Mouse (Mus musculus): ENCODE data around the gene Dnajc9. TPM values are rescaled to one million over a fixed set of nuclear protein-coding genes. Genes with fewer than 3 reads are reported as not detected.

Gene Dnajc9
- polyA plus RNA-seq, 1 experiment: 121 TPM

- H3K9ac ChIP-seq (ENCODE audit: low read depth, poor library complexity, severe bottlenecking): peak overlapping the region; percentile 85
- H3K36me3 ChIP-seq (ENCODE audit: control insufficient read depth, insufficient read depth, low read length, poor library complexity, severe bottlenecking): peaks cover 14% of the 10 kb centered on the region
- no peaks in the 10 kb centered on the region for H3K4me1 ChIP-seq (ENCODE audit: control insufficient read depth, insufficient read depth, low read length)
- no peak overlapping the region; the same call in 1 of the 2 replicates for H3K27ac ChIP-seq (ENCODE audit: insufficient read depth, low read length)
- H3K9me3 ChIP-seq (replicated peaks; ENCODE audit: control insufficient read depth, insufficient read depth, low read length, poor library complexity, severe bottlenecking): peaks cover 12% of the 10 kb centered on the region
- TF ChIP-seq CTCF (IDR thresholded peaks at IDR 0.05; ENCODE audit: low read depth, low read length) (no peak), POLR2A (IDR thresholded peaks at IDR 0.05; ENCODE audit: insufficient read depth, low read length) (no peak)
- H3K4me3 ChIP-seq (ENCODE audit: low read depth, low read length): peak overlapping the region; percentile 86
- H3K27me3 ChIP-seq (ENCODE audit: control insufficient read depth, insufficient read depth, low read length, poor library complexity, severe bottlenecking): no peaks in the 10 kb centered on the region
Measured at GRCm38 (mm10) chr14:20347441-20347990, 41.2 kb downstream of the Dnajc9 start.

DNA sequence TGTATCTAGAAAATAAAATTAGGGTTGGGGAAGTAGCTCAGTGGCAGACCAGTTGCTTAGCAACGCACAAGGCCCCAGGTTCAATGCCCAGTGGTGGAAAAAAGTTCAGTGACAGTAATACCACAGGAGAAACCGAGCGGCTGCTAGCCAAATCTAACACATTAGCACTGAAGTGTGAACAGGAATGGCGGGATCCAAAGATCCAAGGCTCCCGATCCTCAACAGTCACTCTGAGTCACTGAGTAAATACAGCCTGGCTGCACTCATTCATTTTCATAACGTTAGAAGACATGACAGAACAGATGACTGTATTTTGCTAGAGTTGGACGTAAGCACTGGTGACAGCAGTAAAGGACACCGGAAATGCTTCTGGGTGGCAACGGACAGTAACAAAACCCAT, 42.8 kb downstream of the Dnajc9 start:
- Histone ChIP-seq H3K4me1 (ENCODE audit: control insufficient read depth, insufficient read depth, low read length) (no peaks in the 10 kb centered on the region), H3K9ac (ENCODE audit: low read depth, poor library complexity, severe bottlenecking) (no peak overlapping the region), H3K9me3 (replicated peaks; ENCODE audit: control insufficient read depth, insufficient read depth, low read length, poor library complexity, severe bottlenecking) (peaks cover 12% of the 10 kb centered on the region), H3K27me3 (ENCODE audit: control insufficient read depth, insufficient read depth, low read length, poor library complexity, severe bottlenecking) (no peaks in the 10 kb centered on the region), H3K27ac (ENCODE audit: insufficient read depth, low read length) (no peak overlapping the region), H3K36me3 (ENCODE audit: control insufficient read depth, insufficient read depth, low read length, poor library complexity, severe bottlenecking) (peaks cover 15% of the 10 kb centered on the region), H3K4me3 (ENCODE audit: low read depth, low read length) (no peak overlapping the region)
- TF ChIP-seq POLR2A (IDR thresholded peaks at IDR 0.05; ENCODE audit: insufficient read depth, low read length): no peak

DNA sequence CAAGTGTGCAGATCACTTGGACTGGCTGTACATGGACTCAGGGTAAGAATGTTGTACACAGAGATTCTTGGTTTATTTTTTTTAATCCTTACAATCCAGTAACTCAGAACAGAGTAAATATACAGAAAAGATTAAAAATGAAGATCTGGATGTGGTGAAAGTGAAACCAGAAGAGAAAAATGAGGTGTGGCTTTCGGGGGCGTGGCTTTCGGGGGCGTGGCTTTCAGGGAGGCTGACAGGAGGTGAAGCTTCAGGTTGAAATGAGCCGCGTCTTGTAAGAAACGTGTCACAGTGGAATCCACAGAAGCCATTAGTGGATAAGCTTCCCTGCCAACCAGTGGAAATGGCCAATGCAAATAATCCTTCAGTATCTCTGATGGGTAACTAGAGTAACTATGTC, 47.8 kb downstream of the Dnajc9 start:
- H3K27me3 ChIP-seq (ENCODE audit: control insufficient read depth, insufficient read depth, low read length, poor library complexity, severe bottlenecking): no peaks in the 10 kb centered on the region
- no peak overlapping the region for H3K9ac ChIP-seq (ENCODE audit: low read depth, poor library complexity, severe bottlenecking)
- H3K27ac ChIP-seq (ENCODE audit: insufficient read depth, low read length): no peak overlapping the region
- H3K4me1 ChIP-seq (ENCODE audit: control insufficient read depth, insufficient read depth, low read length): no peaks in the 10 kb centered on the region
- no peak overlapping the region for H3K4me3 ChIP-seq (ENCODE audit: low read depth, low read length)
- peaks cover 28% of the 10 kb centered on the region for H3K36me3 ChIP-seq (ENCODE audit: control insufficient read depth, insufficient read depth, low read length, poor library complexity, severe bottlenecking)
- H3K9me3 ChIP-seq (replicated peaks; ENCODE audit: control insufficient read depth, insufficient read depth, low read length, poor library complexity, severe bottlenecking): peaks cover 16% of the 10 kb centered on the region
- TF ChIP-seq CTCF (IDR thresholded peaks at IDR 0.05; ENCODE audit: low read depth, low read length) (no peak), EP300 (IDR thresholded peaks at IDR 0.05; ENCODE audit: insufficient read depth, low read depth, low read length) (no peak), POLR2A (IDR thresholded peaks at IDR 0.05; ENCODE audit: insufficient read depth, low read length) (no peak)

DNA sequence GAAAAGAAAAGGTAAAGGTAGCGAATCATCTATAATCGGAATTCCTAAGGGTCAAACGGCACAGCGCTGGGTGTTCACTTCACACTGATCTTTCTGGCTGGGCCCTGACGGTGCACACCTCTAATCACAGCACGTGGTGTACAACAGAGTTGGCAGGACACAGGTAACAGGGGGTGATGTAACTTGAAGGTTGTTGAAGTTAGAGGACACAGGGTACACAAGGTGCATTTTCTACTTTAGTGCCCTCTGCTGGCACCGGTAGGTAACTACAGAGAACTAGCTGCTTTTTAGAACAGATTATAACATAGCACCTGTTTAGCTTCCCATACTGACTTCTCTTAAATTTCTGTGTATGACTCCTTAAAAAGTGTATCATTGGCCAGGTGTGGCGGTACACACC, 48.6 kb downstream of the Dnajc9 start:
- H3K27ac ChIP-seq (ENCODE audit: insufficient read depth, low read length): no peak overlapping the region
- no peaks in the 10 kb centered on the region for H3K27me3 ChIP-seq (ENCODE audit: control insufficient read depth, insufficient read depth, low read length, poor library complexity, severe bottlenecking)
- H3K36me3 ChIP-seq (ENCODE audit: control insufficient read depth, insufficient read depth, low read length, poor library complexity, severe bottlenecking): peaks cover 28% of the 10 kb centered on the region
- peaks cover 16% of the 10 kb centered on the region for H3K9me3 ChIP-seq (replicated peaks; ENCODE audit: control insufficient read depth, insufficient read depth, low read length, poor library complexity, severe bottlenecking)
- no peak for TF ChIP-seq POLR2A (IDR thresholded peaks at IDR 0.05; ENCODE audit: insufficient read depth, low read length)
- TF ChIP-seq EP300 (IDR thresholded peaks at IDR 0.05; ENCODE audit: insufficient read depth, low read depth, low read length): no peak
- TF ChIP-seq CTCF (IDR thresholded peaks at IDR 0.05; ENCODE audit: low read depth, low read length): peak; percentile 19
- H3K9ac ChIP-seq (ENCODE audit: low read depth, poor library complexity, severe bottlenecking): no peak overlapping the region
- H3K4me1 ChIP-seq (ENCODE audit: control insufficient read depth, insufficient read depth, low read length): no peaks in the 10 kb centered on the region
- no peak overlapping the region for H3K4me3 ChIP-seq (ENCODE audit: low read depth, low read length)

GRCm38 (mm10) chr14:20339415-20339814, 49.3 kb downstream of the Dnajc9 start:
- Histone ChIP-seq H3K27ac (ENCODE audit: insufficient read depth, low read length) (no peak overlapping the region), H3K9ac (ENCODE audit: low read depth, poor library complexity, severe bottlenecking) (no peak overlapping the region), H3K27me3 (ENCODE audit: control insufficient read depth, insufficient read depth, low read length, poor library complexity, severe bottlenecking) (no peaks in the 10 kb centered on the region), H3K4me3 (ENCODE audit: low read depth, low read length) (no peak overlapping the region), H3K36me3 (ENCODE audit: control insufficient read depth, insufficient read depth, low read length, poor library complexity, severe bottlenecking) (peaks cover 24% of the 10 kb centered on the region), H3K9me3 (replicated peaks; ENCODE audit: control insufficient read depth, insufficient read depth, low read length, poor library complexity, severe bottlenecking) (peaks cover 10% of the 10 kb centered on the region), H3K4me1 (ENCODE audit: control insufficient read depth, insufficient read depth, low read length) (no peaks in the 10 kb centered on the region)
- no peak for TF ChIP-seq CTCF (IDR thresholded peaks at IDR 0.05; ENCODE audit: low read depth, low read length)
- no peak for TF ChIP-seq EP300 (IDR thresholded peaks at IDR 0.05; ENCODE audit: insufficient read depth, low read depth, low read length)
- TF ChIP-seq POLR2A (IDR thresholded peaks at IDR 0.05; ENCODE audit: insufficient read depth, low read length): no peak

Other genes with a start within 250 kb of the Dnajc9 start
- 15.8 and 21.5 TPM in 2 replicates for gene Kcnk5, start 207.1 kb downstream of the Dnajc9 start, polyA plus RNA-seq (2011; ENCODE audit: insufficient read depth, insufficient read length, low read depth, missing spikeins)
- not detected in 2 replicates for gene Kcnk16, start 119.7 kb downstream of the Dnajc9 start, polyA plus RNA-seq (2011; ENCODE audit: insufficient read depth, insufficient read length, low read depth, missing spikeins)
- gene Nudt13, start 94.2 kb downstream of the Dnajc9 start, polyA plus RNA-seq (2011; ENCODE audit: insufficient read depth, insufficient read length, low read depth, missing spikeins): 14.0 and 16.1 TPM in 2 replicates
- 62.2 and 67.2 TPM in 2 replicates for gene Ecd, start 40.8 kb downstream of the Dnajc9 start, polyA plus RNA-seq (2011; ENCODE audit: insufficient read depth, insufficient read length, low read depth, missing spikeins)
- gene Fam149b, start 40.7 kb downstream of the Dnajc9 start, polyA plus RNA-seq (2011; ENCODE audit: insufficient read depth, insufficient read length, low read depth, missing spikeins): 37.0 and 44.9 TPM in 2 replicates
- 55.7 and 69.6 TPM in 2 replicates for gene Mrps16, start 4.7 kb upstream of the Dnajc9 start, polyA plus RNA-seq (2011; ENCODE audit: insufficient read depth, insufficient read length, low read depth, missing spikeins)
- gene Cfap70, start 63.3 kb upstream of the Dnajc9 start, polyA plus RNA-seq (2011; ENCODE audit: insufficient read depth, insufficient read length, low read depth, missing spikeins): 0.50 and 2.1 TPM in 2 replicates
- 117 and 121 TPM in 2 replicates for gene Anxa7, start 91.2 kb upstream of the Dnajc9 start, polyA plus RNA-seq (2011; ENCODE audit: insufficient read depth, insufficient read length, low read depth, missing spikeins)
- 3.2 and 3.8 TPM in 2 replicates for gene Mss51, start 108.0 kb upstream of the Dnajc9 start, polyA plus RNA-seq (2011; ENCODE audit: insufficient read depth, insufficient read length, low read depth, missing spikeins)
- gene Ppp3cb, start 157.7 kb upstream of the Dnajc9 start, polyA plus RNA-seq (2011; ENCODE audit: insufficient read depth, insufficient read length, low read depth, missing spikeins): 105 and 118 TPM in 2 replicates